Mouse (Mus musculus) intestine, postnatal 0 days (tissue): ENCODE results near the gene Hrasls5. TPM values are rescaled to one million over a fixed set of nuclear protein-coding genes. Genes with fewer than 3 reads are reported as not detected.

ENCODE experiments used
- ATAC-seq: fragments of 200-750 bp; cut with Nextera tagmentation; 2 replicates; pipeline ENCODE4 v1.8.0; 2017; ENCODE audit warnings: mild to moderate bottlenecking, moderate TSS enrichment, moderate library complexity
- H3K27ac ChIP-seq: fragments of 300-500 bp; sonication (generic); 2 replicates; pipeline ENCODE4 v1.5.1; 2014; ENCODE audit warnings: mild to moderate bottlenecking, low read depth, low read length, moderate library complexity
- H3K27me3 ChIP-seq: fragments of 300-500 bp; sonication (generic); replicated peaks from 2 replicates; pipeline ENCODE4 v1.6.1; 2014; ENCODE audit warnings: low read length, mixed read lengths; ENCODE audit not compliant: control insufficient read depth, insufficient read depth
- H3K36me3 ChIP-seq: fragments of 300-500 bp; sonication (generic); 2 replicates; pipeline ENCODE4 v1.6.1; 2014; ENCODE audit warnings: mild to moderate bottlenecking, moderate library complexity; ENCODE audit not compliant: control insufficient read depth, insufficient read depth
- H3K4me1 ChIP-seq: fragments of 300-500 bp; sonication (generic); replicated peaks from 2 replicates; pipeline ENCODE4 v1.6.1; 2014; ENCODE audit warnings: antibody characterized with exemption, low read length, mixed read lengths; ENCODE audit not compliant: control insufficient read depth, insufficient read depth
- H3K4me2 ChIP-seq: fragments of 300-500 bp; sonication (generic); replicated peaks from 2 replicates; pipeline ENCODE4 v1.6.1; 2014; ENCODE audit warnings: low read depth, mild to moderate bottlenecking, moderate library complexity
- H3K4me3 ChIP-seq: fragments of 300-500 bp; sonication (generic); 2 replicates; pipeline ENCODE4 v1.5.1; 2014; ENCODE audit warnings: low read depth, low read length
- H3K9ac ChIP-seq: fragments of 300-500 bp; sonication (generic); 2 replicates; pipeline ENCODE4 v1.6.1; 2014; ENCODE audit warnings: mild to moderate bottlenecking, low read depth, low read length
- H3K9me3 ChIP-seq: fragments of 300-500 bp; sonication (generic); 2 replicates; pipeline ENCODE4 v1.6.1; 2016; ENCODE audit warnings: mixed run types; ENCODE audit not compliant: control insufficient read depth
- CTCF ChIP-seq: sonication (generic); IDR thresholded peaks from 2 replicates; pipeline ENCODE4 v1.5.1; 2016; ENCODE audit warnings: low read depth, mild to moderate bottlenecking, control low read depth, antibody characterized with exemption, moderate library complexity
- WGBS: fragments of 180-500 bp; shearing (Covaris S2); extraction: QIAGEN DNeasy Blood & Tissue Kit; methylation state at CpG from one replicate; pipeline ENCODE4 v1.1.7; 2014; 5-methylcytosine and 5-hydroxymethylcytosine counted together
- polyA plus RNA-seq: library from polyadenylated mRNA; unstranded; fragments of >200 nt; fragmentation: Nextera tagmentation; extraction: Ambion mirVana; gene quantifications from 2 replicates; pipeline ENCODE4 v1.2.1, GENCODE M21; 2015

Gene Hrasls5
- polyA plus RNA-seq, 1 experiment from 2014 or later: not detected

GRCm38 (mm10) chr19:7672033-7672432 lies 59.7 kb downstream of the Hrasls5 start:
- Histone ChIP-seq H3K36me3 (no peaks in the 10 kb centered on the region), H3K4me3 (no peak overlapping the region), H3K4me1 (no peaks in the 10 kb centered on the region), H3K27ac (no peak overlapping the region), H3K27me3 (no peaks in the 10 kb centered on the region), H3K9me3 (no peaks in the 10 kb centered on the region), H3K4me2 (no peak overlapping the region), H3K9ac (no peak overlapping the region)
- ATAC-seq: no peak
- no peak for TF ChIP-seq CTCF
- 6% methylated on average over 1 of the region's 1 CpGs for WGBS

GRCm38 (mm10) chr19:7687988-7688387 lies 75.6 kb downstream of the Hrasls5 start:
- TF ChIP-seq CTCF: no peak
- Histone ChIP-seq H3K4me1 (no peaks in the 10 kb centered on the region), H3K9me3 (no peaks in the 10 kb centered on the region), H3K4me2 (no peak overlapping the region), H3K36me3 (no peaks in the 10 kb centered on the region), H3K4me3 (no peak overlapping the region), H3K9ac (no peak overlapping the region), H3K27me3 (no peaks in the 10 kb centered on the region), H3K27ac (no peak overlapping the region)
- no peak for ATAC-seq
- WGBS: 62% methylated on average over 1 of the region's 1 CpGs

Other genes with a start within 250 kb of the Hrasls5 start
- 11.3 and 12.2 TPM in 2 replicates for gene Spindoc, start 229.5 kb upstream of the Hrasls5 start, polyA plus RNA-seq
- 2.7 and 2.9 TPM in 2 replicates for gene 2700081O15Rik, start 194.9 kb upstream of the Hrasls5 start, polyA plus RNA-seq
- 133 and 134 TPM in 2 replicates for gene Rtn3, start 129.3 kb upstream of the Hrasls5 start, polyA plus RNA-seq
- gene Atl3, start 118.5 kb upstream of the Hrasls5 start, polyA plus RNA-seq: 7.3 and 8.9 TPM in 2 replicates
- gene Pla2g16, start 55.1 kb upstream of the Hrasls5 start, polyA plus RNA-seq: 5.5 and 6.4 TPM in 2 replicates
- 0.25 and 0.38 TPM in 2 replicates for gene Lgals12, start 5.3 kb upstream of the Hrasls5 start, polyA plus RNA-seq
- not detected in 2 replicates for gene Slc22a19, start 98.8 kb downstream of the Hrasls5 start, polyA plus RNA-seq
- gene Slc22a26, start 190.1 kb downstream of the Hrasls5 start, polyA plus RNA-seq: 0.07 TPM in 1 of 2 replicates, not detected in the other